Mouse (Mus musculus) heart, postnatal 25 days (tissue): ENCODE data around the gene Tfip11. TPM values are rescaled to one million over a fixed set of nuclear protein-coding genes. Genes with fewer than 3 reads are reported as not detected.
A peak's percentile ranks its signal among the peaks of the same experiment; 100 is the strongest.

ENCODE experiments used
- DNase-seq: peaks from one replicate; pipeline ENCODE4 v3.0.0; 2022; ENCODE audit warnings: low spot score
- intact Hi-C: fragments of 180-260 bp; cut with DNase I; formaldehyde crosslinking; loops from one replicate; pipeline ENCODE4 v1.15.1; 2025
- total RNA-seq, 2 experiments: library from RNA; stranded (reverse); gene quantifications; 2 replicates each; pipeline ENCODE4 v1.2.3; 2021

Gene Tfip11
- total RNA-seq, 2 experiments from 2014 or later: 16.3 to 17.9 TPM

DNA sequence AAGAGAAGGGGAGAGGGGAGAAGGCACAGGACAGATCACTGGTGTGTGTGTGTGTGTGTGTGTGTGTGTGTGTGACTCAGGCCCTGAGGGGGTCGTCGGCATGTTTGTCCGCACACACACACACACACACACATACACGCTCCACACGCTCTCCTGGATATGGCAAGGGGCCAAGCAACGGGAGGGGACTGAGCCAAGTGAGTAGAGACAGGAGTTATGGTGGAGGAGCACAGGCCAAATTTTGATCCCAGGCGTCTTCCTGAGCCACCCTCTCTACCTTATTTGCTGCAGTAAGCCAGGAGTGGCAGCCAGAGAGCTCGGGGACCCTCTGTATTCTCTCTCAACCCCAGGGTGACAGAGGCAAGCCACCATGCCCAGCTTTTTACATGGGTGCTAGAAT, 36.9 kb upstream of the Tfip11 start:
- intact Hi-C loops: no loop called here
- DNase-seq: no peak

DNA sequence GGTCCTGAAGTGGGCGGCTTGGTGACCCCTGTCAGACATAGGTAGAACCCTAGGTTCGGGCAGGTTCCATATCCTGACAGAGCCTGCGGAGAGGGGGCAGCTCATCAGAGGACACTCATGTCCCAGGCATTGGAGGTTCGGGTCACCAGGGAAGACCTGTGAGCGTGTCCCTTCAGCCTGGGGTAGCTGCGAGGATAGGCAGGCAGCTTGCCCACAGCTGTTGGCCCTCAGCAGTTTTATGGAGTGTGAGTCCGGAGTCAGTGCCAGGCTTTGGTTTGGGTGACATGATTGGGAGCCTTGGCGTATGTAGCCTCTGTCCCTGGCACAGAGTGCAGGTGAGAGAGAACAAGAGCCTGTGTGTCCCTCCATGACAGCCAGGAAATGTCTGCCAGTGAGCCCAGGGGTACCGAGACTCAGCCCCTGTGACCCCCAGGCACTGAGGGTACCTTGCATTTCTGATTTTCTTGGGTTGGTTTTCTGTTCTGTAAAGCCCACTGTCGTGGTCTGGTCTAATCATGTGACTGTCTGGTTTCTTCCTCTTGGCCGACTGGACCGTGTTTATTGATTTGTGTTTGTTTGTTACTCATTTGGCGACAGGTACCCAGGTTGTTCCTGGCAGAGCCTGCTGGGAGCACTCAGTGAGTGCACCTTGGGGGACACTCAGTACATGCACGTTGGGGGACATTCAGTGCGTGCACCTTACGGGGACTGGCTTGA, 36.2 kb upstream of the Tfip11 start:
- intact Hi-C loops: no loop called here

DNA sequence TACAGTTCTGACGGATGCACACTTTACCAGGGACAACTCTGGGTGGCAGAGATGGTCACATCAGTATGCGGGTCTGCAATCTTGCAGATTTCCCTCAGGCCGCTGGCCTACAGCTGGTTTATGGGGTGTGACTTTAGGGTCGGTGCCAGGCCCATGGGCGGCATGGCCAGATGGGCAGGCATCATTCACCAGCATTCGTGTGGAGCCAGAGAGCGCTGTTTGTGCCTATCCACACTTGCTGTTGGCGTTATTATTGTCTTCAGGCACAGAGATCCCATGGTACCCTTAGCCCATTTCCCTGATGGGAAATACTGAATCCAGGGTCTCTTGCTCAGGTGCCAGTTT, 35.6 kb upstream of the Tfip11 start:
- no peak for DNase-seq
- intact Hi-C loops: no loop called here

More for the DNA sequence above, 36.2 kb upstream of the Tfip11 start:
- no peak for DNase-seq

DNA sequence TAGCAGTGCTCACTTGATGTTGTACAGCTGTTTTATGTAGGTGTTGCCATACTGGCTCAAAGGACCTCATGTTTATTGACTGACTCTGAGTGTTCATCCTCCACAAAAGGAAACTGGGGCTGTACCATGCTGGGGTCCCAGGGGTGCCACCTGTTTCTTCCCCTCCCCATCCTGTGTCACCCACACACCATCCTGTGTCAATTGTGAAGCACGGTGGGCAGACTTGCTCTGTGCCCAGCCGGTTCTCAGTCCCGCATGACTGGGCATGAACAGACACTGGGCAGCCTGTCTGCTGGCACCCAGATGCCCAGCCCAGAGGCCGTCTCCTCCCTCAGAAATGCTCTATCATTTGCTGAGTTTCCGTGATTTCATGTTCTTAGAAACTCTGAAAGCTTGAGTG, 34.3 kb upstream of the Tfip11 start:
- intact Hi-C loops: no loop called here
- DNase-seq: no peak

DNA sequence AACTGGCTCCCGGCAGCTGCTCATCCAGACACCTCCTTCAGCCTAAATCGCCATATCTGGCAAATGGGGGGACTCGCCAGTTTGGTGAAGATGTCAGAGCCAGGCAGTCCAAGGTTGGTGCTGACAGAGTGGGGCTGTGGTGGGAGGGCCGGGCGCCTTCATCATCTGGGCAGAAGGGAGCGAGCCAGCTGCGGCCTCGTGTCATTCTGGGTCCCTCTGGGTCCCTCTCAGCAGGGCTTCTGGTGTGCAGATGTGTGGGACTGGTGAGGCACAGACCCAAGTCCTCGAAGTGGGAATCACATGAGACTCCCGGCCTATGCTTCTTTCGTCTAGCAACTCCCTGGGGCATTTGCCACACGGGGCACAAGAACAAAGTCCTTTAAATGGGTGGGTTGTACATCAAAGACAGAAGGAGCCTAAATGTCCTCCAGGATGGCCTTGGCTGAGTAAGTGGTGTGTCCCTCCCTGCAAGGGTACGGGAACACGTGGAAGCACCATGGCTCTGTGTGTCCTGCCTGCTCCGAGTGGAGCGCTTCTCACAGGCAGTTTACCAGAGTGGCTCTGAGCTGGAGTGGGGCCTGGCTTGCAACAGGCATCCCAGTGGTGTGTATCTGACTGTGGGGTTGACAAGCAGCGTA, 33.7 kb upstream of the Tfip11 start:
- intact Hi-C loops: no loop called here
- DNase-seq: no peak

DNA sequence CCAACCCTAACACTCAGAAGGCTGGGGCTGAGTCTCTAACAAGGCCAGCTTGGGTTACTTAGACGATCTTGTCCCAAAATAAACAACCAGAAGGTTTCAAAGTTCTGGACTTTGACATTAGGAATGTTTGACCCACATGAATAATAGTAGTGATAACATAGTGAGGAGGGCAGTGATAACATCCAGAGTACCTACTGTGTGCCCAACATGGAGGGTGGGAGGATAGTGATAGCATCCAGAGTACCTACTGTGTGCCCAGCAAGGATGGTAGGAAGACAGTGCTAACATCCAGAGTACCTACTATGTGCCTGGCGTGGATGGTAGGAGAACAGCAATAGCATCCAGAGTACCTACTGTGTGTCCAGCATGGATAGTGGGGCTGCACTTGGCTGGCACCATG, 32.4 kb upstream of the Tfip11 start:
- DNase-seq: no peak
- intact Hi-C loops: no loop called here

DNA sequence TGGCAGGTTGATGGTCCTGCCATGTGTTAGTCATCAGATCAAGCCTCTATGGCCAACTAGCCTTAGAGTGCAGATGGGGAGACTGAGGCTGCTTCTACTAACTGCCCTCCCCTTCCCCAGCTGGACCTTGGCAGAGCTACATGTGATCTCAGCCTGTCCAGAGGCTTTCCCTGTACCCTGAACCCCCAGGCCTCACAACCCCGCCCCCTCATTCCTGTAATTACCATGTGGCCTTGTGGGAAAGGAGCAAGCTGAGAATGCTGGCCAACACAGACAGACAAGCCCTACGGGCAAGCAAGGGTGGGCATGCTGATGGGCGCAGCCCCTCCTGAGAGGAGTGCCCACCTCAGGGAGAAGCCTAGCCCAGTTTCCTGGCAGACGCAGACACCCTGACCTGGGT, 31.5 kb upstream of the Tfip11 start:
- intact Hi-C loops: no loop called here
- DNase-seq: no peak

DNA sequence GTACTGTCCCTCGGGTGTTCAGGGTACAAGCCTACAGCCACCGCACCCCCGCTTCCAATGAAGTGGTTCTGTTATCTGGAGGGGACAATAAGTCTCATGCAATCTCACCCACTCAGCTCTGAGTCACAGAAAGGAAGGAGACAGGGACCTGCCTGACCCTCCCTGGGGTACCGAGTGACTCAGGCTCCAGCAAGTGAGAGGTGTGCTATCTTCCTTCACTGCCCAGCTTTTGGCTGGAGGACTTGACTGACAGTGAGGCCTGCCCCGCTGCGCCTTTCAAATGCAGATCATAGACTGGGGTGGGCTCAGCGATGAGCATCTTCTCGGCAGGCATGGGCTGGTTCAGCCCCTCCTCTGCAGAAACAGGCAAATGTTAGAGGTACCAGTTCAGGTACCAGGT, 31.0 kb upstream of the Tfip11 start:
- intact Hi-C loops: no loop called here

DNA sequence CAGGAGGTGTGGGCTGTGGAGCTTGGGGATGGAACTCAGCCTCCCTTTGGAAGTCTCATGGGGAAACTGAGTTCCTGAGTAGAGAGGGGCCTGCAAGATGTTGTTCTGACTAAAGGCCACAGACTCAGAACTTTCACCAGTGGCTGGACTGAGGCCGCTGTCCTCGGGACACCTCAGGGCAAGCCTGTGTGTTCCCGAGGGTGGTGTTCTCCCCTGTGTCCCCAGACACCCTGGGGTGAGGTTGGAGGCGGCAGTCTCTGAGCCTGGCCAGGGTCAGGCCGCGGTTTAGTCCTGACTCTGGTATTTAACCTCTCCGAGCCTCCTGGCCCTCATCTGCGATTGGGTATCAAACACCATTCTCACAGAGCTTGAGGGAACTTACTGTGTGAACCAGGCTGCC, 30.6 kb upstream of the Tfip11 start:
- no peak for DNase-seq
- intact Hi-C loops: no loop called here

More for the DNA sequence above, 31.0 kb upstream of the Tfip11 start:
- no peak for DNase-seq

DNA sequence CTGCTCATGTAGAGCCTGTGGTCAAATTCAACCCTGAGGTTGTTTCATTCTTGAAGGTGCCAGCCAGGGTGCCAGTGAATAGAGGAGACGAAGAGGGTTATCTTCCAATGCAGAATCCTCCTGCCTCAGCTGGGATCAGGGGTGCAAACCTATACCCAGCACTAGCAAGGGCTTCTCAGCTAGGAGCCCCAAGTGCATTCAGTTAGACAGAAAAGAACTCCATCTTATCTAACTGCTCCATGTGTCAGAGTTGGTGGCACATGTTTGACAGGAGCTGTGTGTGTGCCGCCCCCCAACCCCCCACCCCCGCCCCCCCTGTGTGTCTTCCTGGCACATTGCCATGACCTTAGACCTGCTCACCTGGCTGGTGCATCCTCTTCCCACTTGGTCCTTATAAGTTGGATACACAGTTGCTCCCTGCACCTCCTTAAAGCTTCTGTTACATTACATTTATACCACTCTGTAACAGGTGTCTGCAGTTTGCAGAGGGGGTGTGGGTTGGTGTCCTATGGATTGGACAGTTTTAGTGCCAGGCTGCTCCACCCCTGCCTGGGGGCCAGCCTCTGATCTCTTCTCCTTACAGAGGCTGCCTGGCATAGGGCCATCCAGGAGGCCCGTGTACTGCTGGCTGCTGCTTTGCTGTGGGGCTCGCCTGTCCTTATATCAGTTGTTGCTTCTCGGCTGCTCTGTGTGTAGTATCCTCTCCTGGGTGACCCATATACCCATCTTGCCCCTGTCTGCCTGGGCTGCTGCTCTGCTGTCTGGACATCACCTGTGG, 29.6 kb upstream of the Tfip11 start:
- no peak for DNase-seq
- intact Hi-C loops: no loop called here

DNA sequence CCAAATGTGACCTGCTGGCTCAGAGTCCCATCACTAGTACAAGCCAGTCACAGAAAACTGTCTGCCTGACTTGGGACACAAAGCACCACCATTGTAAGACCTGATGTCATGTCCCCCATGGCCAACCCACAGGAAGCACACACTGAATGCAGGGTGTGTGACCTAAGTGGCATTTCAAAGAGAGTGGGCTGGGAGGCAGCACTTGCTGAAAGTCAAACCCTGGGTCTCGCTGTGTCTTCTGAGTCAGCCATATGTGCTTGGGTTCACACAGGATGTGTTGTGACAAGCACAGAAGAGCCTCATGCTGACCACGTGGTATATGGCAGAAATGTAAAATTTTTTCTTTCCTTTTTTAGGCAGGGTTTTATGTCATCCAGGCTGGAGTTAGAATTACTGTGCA, 28.9 kb upstream of the Tfip11 start:
- intact Hi-C loops: no loop called here

DNA sequence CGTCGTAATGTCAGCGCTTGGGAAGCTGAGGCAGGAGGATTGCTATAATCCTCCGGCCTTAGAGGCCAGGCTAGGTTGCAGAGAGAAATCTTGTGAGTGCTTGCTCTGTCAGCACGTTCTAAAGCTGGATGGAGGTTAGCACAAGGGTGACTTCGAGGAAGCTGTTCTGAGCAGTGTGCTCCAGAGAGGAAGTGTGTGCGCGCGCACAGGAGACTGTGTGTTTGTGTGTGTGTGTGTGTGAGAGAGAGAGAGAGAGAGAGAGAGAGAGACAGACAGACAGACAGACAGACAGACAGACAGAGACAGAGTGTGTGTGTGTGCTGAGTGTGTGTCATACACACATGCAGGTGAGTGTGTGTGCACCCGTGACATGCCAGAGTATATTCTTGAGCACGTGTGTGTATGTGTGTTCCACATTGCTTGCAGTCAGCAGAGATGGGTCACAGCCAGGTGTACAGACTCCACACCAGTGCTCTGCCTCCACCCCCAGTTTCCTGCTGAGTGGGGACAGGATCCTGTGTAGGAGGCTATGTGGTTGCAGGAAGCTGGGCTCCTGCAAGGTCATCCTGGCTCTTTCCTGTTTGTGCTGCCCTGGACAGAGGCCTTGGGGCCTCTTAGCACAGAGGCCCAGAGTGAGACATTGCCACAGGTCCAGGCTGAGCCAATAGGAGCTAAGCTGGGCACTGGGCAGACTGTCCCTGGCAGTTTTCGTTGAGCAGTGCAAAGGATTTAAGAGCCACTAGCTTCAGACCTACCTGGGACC, 27.8 kb upstream of the Tfip11 start:
- DNase-seq: peak; percentile 53
- intact Hi-C loops: no loop called here

More for the DNA sequence above, 28.9 kb upstream of the Tfip11 start:
- no peak for DNase-seq

DNA sequence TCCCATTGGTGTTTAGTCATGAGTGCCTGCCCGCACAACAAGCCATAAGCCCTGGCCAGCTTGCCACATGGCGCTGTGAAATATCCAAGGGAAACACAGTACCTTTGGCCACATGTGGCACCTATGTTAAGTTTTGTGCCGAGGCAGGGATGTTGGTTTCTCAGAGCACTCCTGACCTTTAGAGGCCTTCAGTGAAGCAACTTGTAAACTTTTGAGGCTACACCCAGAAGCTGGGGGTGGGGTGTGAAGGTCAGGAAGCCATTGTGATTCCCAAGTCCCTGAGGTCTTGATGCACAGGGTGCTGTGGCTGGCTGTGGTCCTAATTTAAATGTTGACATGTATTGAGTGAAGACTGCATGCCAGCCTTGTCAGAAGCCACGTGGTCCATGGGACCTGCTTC, 26.8 kb upstream of the Tfip11 start:
- intact Hi-C loops: no loop called here
- no peak for DNase-seq

DNA sequence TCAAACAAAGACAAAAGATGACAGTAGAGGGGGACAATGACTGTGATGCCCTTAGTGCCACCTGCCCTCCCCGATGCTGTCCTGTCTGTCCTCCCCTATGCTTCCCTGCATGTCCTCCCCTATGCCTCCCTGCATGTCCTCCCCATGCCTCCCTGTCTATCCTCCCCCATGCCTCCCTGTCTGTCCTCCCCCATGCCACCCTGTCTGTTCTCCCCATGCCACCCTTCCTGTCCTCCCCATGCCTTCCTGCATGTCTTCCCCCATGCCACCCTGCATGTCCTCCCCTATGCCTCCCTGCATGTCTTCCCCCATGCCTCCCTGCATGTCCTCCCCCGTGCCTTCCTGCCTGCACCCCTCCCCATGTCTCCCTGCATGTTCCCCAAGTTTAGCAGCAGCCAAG, 26.0 kb upstream of the Tfip11 start:
- intact Hi-C loops: loop anchor here (2.0 kb wide), 1 partner anchor 17 kb away; no protein-coding TSS in a partner anchor
- no peak for DNase-seq

DNA sequence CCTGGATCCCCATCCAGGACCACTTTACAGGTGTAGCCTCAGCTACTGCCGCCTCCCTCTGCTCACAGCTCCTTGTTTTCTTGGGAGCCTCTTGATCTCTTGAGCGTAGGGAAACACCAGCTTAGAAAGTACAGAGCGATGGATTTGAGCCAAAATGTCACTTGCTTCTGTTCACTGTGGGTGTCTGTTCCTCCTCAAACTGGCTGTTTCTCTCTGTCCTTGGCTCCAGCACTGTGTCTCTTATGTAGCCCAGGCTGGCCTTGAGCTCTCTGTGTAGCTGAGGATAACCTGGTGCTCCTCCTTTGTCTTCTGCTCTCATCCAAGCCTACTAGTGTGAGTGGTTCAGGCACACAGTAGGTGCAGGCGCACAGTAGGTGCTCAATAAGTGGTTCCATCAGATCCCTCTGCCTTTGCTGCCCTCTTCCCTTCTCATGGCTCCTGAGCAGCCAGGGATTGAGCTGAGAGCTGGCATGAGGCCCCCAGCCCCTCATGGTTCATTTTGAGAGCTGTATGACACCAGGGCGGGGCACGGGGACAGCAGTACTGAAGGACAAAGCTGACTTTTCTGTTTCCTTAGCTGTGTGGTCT, 25.3 kb upstream of the Tfip11 start:
- intact Hi-C loops: loop anchor here (2.0 kb wide), 1 partner anchor 16 kb away; no protein-coding TSS in a partner anchor
- no peak for DNase-seq

DNA sequence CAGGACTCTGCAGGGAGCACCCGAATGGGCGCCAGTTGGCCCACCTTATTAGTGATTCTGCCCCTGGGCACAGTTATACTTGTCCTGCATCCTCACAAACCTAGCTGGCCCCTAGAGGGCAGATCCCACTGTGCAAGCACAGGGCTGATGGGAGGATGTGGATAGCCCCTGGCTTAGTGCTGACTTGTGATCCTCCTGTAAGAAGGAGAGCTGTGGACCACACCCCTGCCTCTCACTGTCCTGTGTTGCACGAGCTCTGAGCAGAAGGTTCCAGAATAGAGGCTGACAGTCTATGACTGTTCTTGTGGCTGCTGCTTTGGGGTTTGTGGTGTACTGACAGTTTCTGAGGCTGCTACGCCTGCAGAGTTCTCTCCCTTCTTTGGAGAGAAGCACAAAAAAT, 24.5 kb upstream of the Tfip11 start:
- DNase-seq: no peak
- intact Hi-C loops: loop anchor here (2.0 kb wide), 1 partner anchor 15 kb away; no protein-coding TSS in a partner anchor

DNA sequence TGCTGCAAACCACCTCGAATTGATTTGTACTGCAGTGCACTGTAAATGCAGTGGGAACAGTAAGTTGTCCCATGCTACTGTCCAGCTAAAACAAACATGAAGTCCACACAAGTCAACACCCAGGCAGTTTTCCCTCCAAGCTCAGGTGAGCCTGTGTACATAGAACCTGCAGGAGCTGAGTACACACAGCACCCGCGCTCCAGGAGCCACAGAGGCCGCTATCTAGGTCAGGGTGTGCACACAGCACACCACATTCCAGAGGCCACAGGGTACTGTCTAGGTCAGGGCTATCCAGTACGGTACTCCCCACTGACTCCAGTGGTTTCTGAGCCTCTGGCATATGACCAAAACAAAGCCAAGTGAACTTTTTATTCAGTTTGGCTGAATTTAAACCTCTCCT, 23.8 kb upstream of the Tfip11 start:
- no peak for DNase-seq
- intact Hi-C loops: no loop called here

DNA sequence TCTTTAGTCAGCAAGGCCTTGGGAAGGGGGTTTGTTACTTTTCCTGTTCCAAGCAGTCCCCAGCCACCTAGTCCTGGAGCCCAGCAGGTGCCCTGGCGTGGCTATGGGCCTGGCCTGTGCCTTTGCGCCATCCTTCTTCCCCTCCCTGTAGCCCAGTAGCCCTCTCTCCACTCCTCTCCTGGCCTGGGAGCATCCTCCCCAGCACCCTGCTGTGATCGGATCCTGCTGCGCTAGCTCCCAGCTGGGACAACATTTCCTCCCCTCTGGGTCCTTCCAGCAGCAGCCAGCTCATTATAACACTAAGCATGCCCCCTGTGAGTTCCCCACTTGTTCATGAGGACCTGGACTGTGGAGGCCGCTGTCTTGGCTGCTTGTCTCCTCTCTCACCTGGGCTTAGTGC, 20.3 kb upstream of the Tfip11 start:
- no peak for DNase-seq
- intact Hi-C loops: no loop called here

DNA sequence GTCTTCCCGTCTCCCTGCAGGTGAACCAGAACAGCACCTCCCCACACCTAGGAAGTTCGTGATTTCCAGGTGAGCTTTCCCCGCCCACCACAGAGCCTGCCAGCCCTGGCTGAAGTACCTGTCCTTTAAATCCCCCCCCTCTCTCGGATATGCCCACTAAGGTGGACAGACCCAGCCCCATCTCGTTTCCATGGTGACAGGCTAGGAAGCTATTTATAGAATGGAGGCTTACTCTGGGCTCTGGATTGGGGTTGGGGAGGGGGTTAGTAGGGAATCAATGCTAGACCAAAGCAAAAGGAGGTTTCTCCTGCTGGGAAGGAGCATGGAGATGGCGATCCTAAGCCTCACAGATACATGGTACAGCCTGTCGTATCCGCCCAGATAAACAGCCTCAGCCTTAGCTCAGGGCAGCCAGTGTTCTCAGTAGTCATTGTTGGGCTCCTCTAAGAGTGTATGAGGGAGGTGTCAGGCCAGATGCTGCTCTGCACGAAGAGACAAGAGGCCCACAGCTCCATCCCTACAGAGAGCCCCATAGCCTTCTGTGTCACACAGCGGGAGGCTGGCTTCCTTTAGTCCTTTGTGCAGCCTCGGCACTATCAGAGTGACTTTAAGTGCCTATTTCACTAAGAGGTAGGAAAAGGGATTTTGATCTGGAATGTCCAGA, 12.8 kb upstream of the Tfip11 start:
- DNase-seq: no peak
- intact Hi-C loops: no loop called here
